Mouse (Mus musculus): Measurements from ENCODE around the gene Tbc1d5.

DNA sequence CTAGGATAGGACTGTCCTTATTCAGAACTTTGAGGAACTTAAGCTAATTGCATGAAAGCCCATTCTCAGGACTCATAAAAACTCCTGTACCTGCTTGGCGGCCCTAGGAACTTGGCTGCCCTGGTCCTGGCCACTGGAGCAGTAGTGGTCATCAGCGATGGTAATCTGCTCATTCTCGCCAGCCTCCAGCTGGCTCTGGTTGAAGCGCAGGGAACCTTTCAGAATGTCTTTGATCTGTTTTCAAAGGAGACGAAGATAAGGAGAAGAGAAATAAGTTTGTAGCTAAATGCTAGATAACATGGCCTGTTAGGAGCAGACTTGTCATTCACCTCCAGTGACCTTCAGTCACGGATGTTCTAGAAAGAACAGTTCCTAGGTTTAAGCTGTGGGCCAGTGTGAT is 437.8 kb downstream of the Tbc1d5 start:
- TF ChIP-seq CTCF (IDR thresholded peaks at IDR 0.05; ENCODE audit: control insufficient read depth, insufficient read depth, insufficient replicate concordance, low read depth, low read length) (no peak), POLR2A (IDR thresholded peaks at IDR 0.05; ENCODE audit: control insufficient read depth, low read depth, low read length) (no peak)

All from testis, adult 2 months (tissue).